Mouse (Mus musculus) kidney, postnatal 14 days (tissue): ENCODE results near the gene Nudcd3.
"Not testable (repeated sequence)": the region's sequence is repeated elsewhere in the genome, so short reads cannot be mapped to it uniquely, and the experiment has no call there.

Experiments used
- DNase-seq: peaks from one replicate; pipeline ENCODE4 v3.0.0; 2022; ENCODE audit warnings: mixed read lengths

Gene Nudcd3

GRCm38 (mm10) chr11:6120001-6120400 lies 80.2 kb downstream of the Nudcd3 start:
- DNase-seq, result no peak

GRCm38 (mm10) chr11:6119312-6119711 lies 80.9 kb downstream of the Nudcd3 start:
- DNase-seq, result no peak

GRCm38 (mm10) chr11:6117956-6118355 lies 82.3 kb downstream of the Nudcd3 start:
- no peak for DNase-seq

- DNase-seq, result no peak
Observed at GRCm38 (mm10) chr11:6111734-6112484, 88.3 kb downstream of the Nudcd3 start.

GRCm38 (mm10) chr11:6109990-6110389 lies 90.2 kb downstream of the Nudcd3 start:
- no peak for DNase-seq

GRCm38 (mm10) chr11:6108296-6108695 lies 91.9 kb downstream of the Nudcd3 start:
- no peak for DNase-seq

GRCm38 (mm10) chr11:6107722-6108121 lies 92.5 kb downstream of the Nudcd3 start:
- no peak for DNase-seq

GRCm38 (mm10) chr11:6104734-6105133 lies 95.5 kb downstream of the Nudcd3 start:
- DNase-seq, result no peak

- DNase-seq, result not testable (repeated sequence)
Observed at GRCm38 (mm10) chr11:6096637-6097036, 103.6 kb downstream of the Nudcd3 start.

GRCm38 (mm10) chr11:6086991-6087390 lies 113.2 kb downstream of the Nudcd3 start:
- DNase-seq, result peak; percentile 29

GRCm38 (mm10) chr11:6078737-6079136 lies 121.5 kb downstream of the Nudcd3 start:
- no peak for DNase-seq

GRCm38 (mm10) chr11:6075618-6076066 lies 124.6 kb downstream of the Nudcd3 start:
- no peak for DNase-seq

- no peak for DNase-seq
Observed at GRCm38 (mm10) chr11:6068181-6068957, 131.8 kb downstream of the Nudcd3 start.

- DNase-seq, result no peak
Observed at GRCm38 (mm10) chr11:6067160-6067559, 133.1 kb downstream of the Nudcd3 start.

- no peak for DNase-seq
Observed at GRCm38 (mm10) chr11:6066176-6066575, 134.0 kb downstream of the Nudcd3 start, which contains the start of gene Camk2b. Gene Camk2b, minus strand, starts transcription at chr11:6066362.

- DNase-seq, result no peak
Observed at GRCm38 (mm10) chr11:6065551-6066121, 134.6 kb downstream of the Nudcd3 start.

- no peak for DNase-seq
Observed at GRCm38 (mm10) chr11:6065046-6065521, 135.1 kb downstream of the Nudcd3 start.

- no peak for DNase-seq
Observed at GRCm38 (mm10) chr11:6064215-6065045, 135.8 kb downstream of the Nudcd3 start.

GRCm38 (mm10) chr11:6063501-6064214 lies 136.6 kb downstream of the Nudcd3 start:
- DNase-seq, result no peak

GRCm38 (mm10) chr11:6063065-6063464 lies 137.2 kb downstream of the Nudcd3 start:
- DNase-seq, result no peak

- DNase-seq, result no peak
Observed at GRCm38 (mm10) chr11:6062329-6062728, 137.9 kb downstream of the Nudcd3 start.

- no peak for DNase-seq
Observed at GRCm38 (mm10) chr11:6061891-6062290, 138.3 kb downstream of the Nudcd3 start.
